ENCODE assay signal across 15 mouse cellular contexts in the genomic region with DNA sequence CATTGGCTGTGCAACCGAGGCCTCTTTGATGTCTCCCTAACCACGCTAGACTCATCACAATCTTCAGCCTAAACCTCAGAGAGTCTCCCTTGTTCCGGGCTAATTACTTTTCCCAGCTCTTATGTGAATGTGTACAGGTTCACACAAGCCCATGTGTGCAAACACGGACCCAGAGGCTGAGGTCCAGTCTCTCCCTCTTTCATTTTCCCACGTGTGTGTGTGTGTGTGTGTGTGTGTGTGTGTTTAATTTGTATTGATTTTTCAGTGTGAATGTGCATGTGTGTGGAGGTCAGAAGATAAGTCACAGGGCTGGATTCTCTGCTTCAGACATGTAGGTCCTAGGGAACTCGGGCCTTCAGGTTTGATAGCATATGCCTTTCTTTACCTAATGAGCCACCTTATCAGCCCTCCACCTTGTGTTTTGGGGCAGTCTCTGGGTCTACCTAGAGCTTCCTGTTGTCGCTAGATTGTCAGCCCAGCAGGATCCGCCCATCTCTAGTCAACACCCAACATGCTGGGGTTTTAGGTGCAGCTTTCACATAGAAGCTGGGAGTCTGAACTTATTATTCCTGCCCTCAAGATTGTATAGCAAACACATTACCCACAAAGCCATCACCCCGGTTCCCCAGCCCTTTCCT. TPM values are rescaled to one million over a fixed set of nuclear protein-coding genes. Genes with fewer than 3 reads are reported as not detected.
DNase-seq lines count a peak whose midpoint lies in the region; ATAC-seq and TF ChIP-seq lines count a peak whose summit lies in the region.
"Had no signal": no experiment of that assay in that cellular context is flagged by ENCODE, and none has a peak within 500 bp of the region (broad histone marks: within the 10 kb centered on the region; RNA-seq: fewer than 3 reads in every experiment).

No protein-coding gene starts in this region.

- WGBS in intestine, embryonic 15.5 days: 71% methylated on average over 9 of the region's 9 CpGs
- WGBS in intestine, postnatal 0 days: 65% methylated on average over 9 of the region's 9 CpGs
- WGBS in liver, embryonic 11.5 days: 47% methylated on average over 9 of the region's 9 CpGs
- 80% methylated on average over 9 of the region's 9 CpGs for WGBS in midbrain, embryonic 13.5 days

- no peaks in the 10 kb centered on the region for H3K36me3 ChIP-seq in intestine, embryonic 15.5 days
- H3K36me3 ChIP-seq in intestine, postnatal 0 days (ENCODE audit: control insufficient read depth, insufficient read depth): no peaks in the 10 kb centered on the region
- no peaks in the 10 kb centered on the region for H3K36me3 ChIP-seq in liver, embryonic 11.5 days (ENCODE audit: control insufficient read depth, insufficient read depth, low read length)
- H3K36me3 ChIP-seq in midbrain, embryonic 13.5 days: no peaks in the 10 kb centered on the region
- H3K36me3 ChIP-seq: limb, embryonic 15.5 days; midbrain, embryonic 10.5 days; neural tube, embryonic 12.5 days had no signal

- H3K4me3 ChIP-seq in intestine, embryonic 15.5 days (replicated peaks): no peak overlapping the region
- H3K4me3 ChIP-seq in intestine, postnatal 0 days (ENCODE audit: low read depth, low read length): no peak overlapping the region
- no peak overlapping the region for H3K4me3 ChIP-seq in liver, embryonic 11.5 days (ENCODE audit: low read depth, low read length)
- H3K4me3 ChIP-seq in midbrain, embryonic 13.5 days (replicated peaks): no peak overlapping the region
- H3K4me3 ChIP-seq: limb, embryonic 15.5 days; midbrain, embryonic 10.5 days; neural tube, embryonic 12.5 days had no signal

- TF ChIP-seq CTCF in intestine, postnatal 0 days (IDR thresholded peaks at IDR 0.05; ENCODE audit: low read depth): no peak

- peaks cover 5% of the 10 kb centered on the region; the same call in 1 of the 2 replicates for H3K4me1 ChIP-seq in intestine, embryonic 15.5 days (replicated peaks)
- no peaks in the 10 kb centered on the region for H3K4me1 ChIP-seq in intestine, postnatal 0 days (replicated peaks; ENCODE audit: control insufficient read depth, insufficient read depth, low read length)
- H3K4me1 ChIP-seq in liver, embryonic 11.5 days (replicated peaks; ENCODE audit: control insufficient read depth, insufficient read depth, low read length): peaks cover 37% of the 10 kb centered on the region
- 0 out of 2 replicates have a peak, but pooled peaks cover 4% of the 10 kb centered on the region for H3K4me1 ChIP-seq in midbrain, embryonic 13.5 days (replicated peaks)
- H3K4me1 ChIP-seq: midbrain, embryonic 10.5 days; neural tube, embryonic 12.5 days had no signal

- H3K27ac ChIP-seq in intestine, embryonic 15.5 days: no peak overlapping the region
- H3K27ac ChIP-seq in intestine, postnatal 0 days (ENCODE audit: low read depth, low read length): no peak overlapping the region
- peak overlapping the region; percentile 81 for H3K27ac ChIP-seq in liver, embryonic 11.5 days (ENCODE audit: low read depth, low read length)
- no peak overlapping the region for H3K27ac ChIP-seq in midbrain, embryonic 13.5 days
- H3K27ac ChIP-seq: limb, embryonic 15.5 days; neural tube, embryonic 12.5 days had no signal

- no peak for DNase-seq in liver, embryonic 11.5 days (ENCODE audit: low spot score)
- peak; percentile 77 to 79 for DNase-seq in spleen, postnatal 4 days (ENCODE audit: low spot score in 2 of 2)
- no peak for DNase-seq in embryo, embryonic 10.5 days (ENCODE audit: low spot score)
- DNase-seq in left cerebral cortex, adult 8-10 months (ENCODE audit: low spot score in 2 of 2): no peak
- DNase-seq: gastrocnemius, postnatal 25 days; heart, postnatal 36 days; kidney, adult 8-10 months; thymus, adult 2 months had no signal

- no peaks in the 10 kb centered on the region for H3K9me3 ChIP-seq in intestine, embryonic 15.5 days
- no peaks in the 10 kb centered on the region for H3K9me3 ChIP-seq in intestine, postnatal 0 days (ENCODE audit: control insufficient read depth)
- no peaks in the 10 kb centered on the region for H3K9me3 ChIP-seq in liver, embryonic 11.5 days (ENCODE audit: control insufficient read depth, low read length)
- H3K9me3 ChIP-seq in midbrain, embryonic 13.5 days: no peaks in the 10 kb centered on the region
- H3K9me3 ChIP-seq: limb, embryonic 15.5 days; midbrain, embryonic 10.5 days; neural tube, embryonic 12.5 days had no signal

- no peak overlapping the region for H3K4me2 ChIP-seq in intestine, embryonic 15.5 days (replicated peaks)
- no peak overlapping the region for H3K4me2 ChIP-seq in intestine, postnatal 0 days (replicated peaks; ENCODE audit: low read depth)
- peak overlapping the region; percentile 38 for H3K4me2 ChIP-seq in liver, embryonic 11.5 days
- H3K4me2 ChIP-seq in midbrain, embryonic 13.5 days (replicated peaks): no peak overlapping the region
- H3K4me2 ChIP-seq: limb, embryonic 15.5 days; neural tube, embryonic 12.5 days had no signal

- H3K9ac ChIP-seq in intestine, embryonic 15.5 days: no peak overlapping the region
- H3K9ac ChIP-seq in intestine, postnatal 0 days (ENCODE audit: low read depth, low read length): no peak overlapping the region
- peak overlapping the region; percentile 16 for H3K9ac ChIP-seq in liver, embryonic 11.5 days (ENCODE audit: low read depth, low read length)
- H3K9ac ChIP-seq in midbrain, embryonic 13.5 days (replicated peaks): no peak overlapping the region
- H3K9ac ChIP-seq: limb, embryonic 15.5 days; neural tube, embryonic 12.5 days had no signal

- no peaks in the 10 kb centered on the region for H3K27me3 ChIP-seq in intestine, embryonic 15.5 days (replicated peaks)
- no peaks in the 10 kb centered on the region for H3K27me3 ChIP-seq in intestine, postnatal 0 days (replicated peaks; ENCODE audit: control insufficient read depth, insufficient read depth, low read length)
- H3K27me3 ChIP-seq in liver, embryonic 11.5 days (replicated peaks; ENCODE audit: control insufficient read depth, insufficient read depth, low read length): peaks cover 6% of the 10 kb centered on the region
- H3K27me3 ChIP-seq in midbrain, embryonic 13.5 days: no peaks in the 10 kb centered on the region
- H3K27me3 ChIP-seq: limb, embryonic 15.5 days; neural tube, embryonic 12.5 days had no signal

- ATAC-seq in intestine, embryonic 15.5 days: peak; percentile 55
- ATAC-seq in intestine, postnatal 0 days: no peak
- peak; percentile 65 for ATAC-seq in activated CD4-positive, CD25-positive, alpha-beta regulatory T cell, adult 4 months
- ATAC-seq in liver, embryonic 11.5 days (replicated peaks; ENCODE audit: low FRiP score): peak; percentile 94
- ATAC-seq in midbrain, embryonic 13.5 days: no peak

RNA-seq across cellular contexts. Expression of a gene that starts 37.3 kb away (rescaled TPM):
- 54.0 and 54.2 TPM in 2 replicates for polyA plus RNA-seq in intestine, embryonic 15.5 days (2015; fragmentation: Nextera tagmentation; extraction: Ambion mirVana)
- polyA plus RNA-seq in intestine, postnatal 0 days (2015; fragmentation: Nextera tagmentation; extraction: Ambion mirVana): 27.8 and 30.0 TPM in 2 replicates
- under 1 TPM; 0.66 to 0.71 TPM for polyA plus RNA-seq in activated CD4-positive, CD25-positive, alpha-beta regulatory T cell, adult 4 months (2017; shearing (Covaris generic))
- polyA plus RNA-seq in liver, embryonic 11.5 days (2014; fragmentation: Nextera tagmentation; extraction: Ambion mirVana): 13.2 and 15.9 TPM in 2 replicates
- 163 and 187 TPM in 2 replicates for polyA plus RNA-seq in midbrain, embryonic 13.5 days (2015; fragmentation: Nextera tagmentation; extraction: Ambion mirVana)
- total RNA-seq in left cerebral cortex, adult 8-10 months (2022): 10 to 100 TPM; 62.0 to 76.7 (median 65.9) TPM

Comparison
In these comparisons a context has a peak if more than half of its experiments do, and no peak if none do; other contexts are left out.
1. ATAC-seq: peak in intestine, embryonic 15.5 days (single experiment), activated CD4-positive, CD25-positive, alpha-beta regulatory T cell, adult 4 months (single experiment) and liver, embryonic 11.5 days (single experiment); none in intestine, postnatal 0 days (single experiment) and midbrain, embryonic 13.5 days (single experiment).
2. DNase-seq: peak in spleen, postnatal 4 days (2 of 2); none in liver, embryonic 11.5 days (single experiment), embryo, embryonic 10.5 days (single experiment) and left cerebral cortex, adult 8-10 months (0 of 2).